Mouse (Mus musculus) forebrain, embryonic 12.5 days (tissue): ENCODE data around the gene Wdr20rt. TPM values are rescaled to one million over a fixed set of nuclear protein-coding genes. Genes with fewer than 3 reads are reported as not detected.
"Not testable (repeated sequence)": the region's sequence is repeated elsewhere in the genome, so short reads cannot be mapped to it uniquely, and the experiment has no call there.

Experiments used
- ATAC-seq: fragments of 200-750 bp; cut with Nextera tagmentation; 2 replicates; pipeline ENCODE4 v1.8.0; 2017; ENCODE audit warnings: moderate TSS enrichment; ENCODE audit not compliant: low FRiP score
- H3K27ac ChIP-seq: fragments of 300-500 bp; sonication (generic); 2 replicates; pipeline ENCODE4 v1.5.1; 2016; ENCODE audit warnings: mild to moderate bottlenecking
- H3K27me3 ChIP-seq: fragments of 300-500 bp; sonication (generic); 2 replicates; pipeline ENCODE4 v1.6.1; 2016; ENCODE audit warnings: mild to moderate bottlenecking
- H3K36me3 ChIP-seq: fragments of 300-500 bp; sonication (generic); replicated peaks from 2 replicates; pipeline ENCODE4 v1.6.1; 2016; ENCODE audit warnings: mild to moderate bottlenecking
- H3K4me1 ChIP-seq: fragments of 300-500 bp; sonication (generic); 2 replicates; pipeline ENCODE4 v1.6.1; 2016
- H3K4me2 ChIP-seq: fragments of 300-500 bp; sonication (generic); 2 replicates; pipeline ENCODE4 v1.6.1; 2016; ENCODE audit warnings: mild to moderate bottlenecking, moderate library complexity
- H3K4me3 ChIP-seq: fragments of 300-500 bp; sonication (generic); replicated peaks from 2 replicates; pipeline ENCODE4 v1.5.1; 2016; ENCODE audit warnings: mild to moderate bottlenecking
- H3K9ac ChIP-seq: fragments of 300-500 bp; sonication (generic); 2 replicates; pipeline ENCODE4 v1.6.1; 2016; ENCODE audit warnings: mild to moderate bottlenecking
- H3K9me3 ChIP-seq: fragments of 300-500 bp; sonication (generic); 2 replicates; pipeline ENCODE4 v1.6.1; 2016
- WGBS: fragments of 180-500 bp; shearing (Covaris S2); methylation state at CpG from one replicate; pipeline ENCODE4 v1.1.7; 2016; 5-methylcytosine and 5-hydroxymethylcytosine counted together
- polyA plus RNA-seq: library from polyadenylated mRNA; unstranded; fragments of >200 nt; fragmentation: Nextera tagmentation; extraction: Ambion mirVana; gene quantifications from 2 replicates; pipeline ENCODE4 v1.2.1, GENCODE M21; 2016

Wdr20rt gene
- polyA plus RNA-seq: not detected in 2 replicates

DNA sequence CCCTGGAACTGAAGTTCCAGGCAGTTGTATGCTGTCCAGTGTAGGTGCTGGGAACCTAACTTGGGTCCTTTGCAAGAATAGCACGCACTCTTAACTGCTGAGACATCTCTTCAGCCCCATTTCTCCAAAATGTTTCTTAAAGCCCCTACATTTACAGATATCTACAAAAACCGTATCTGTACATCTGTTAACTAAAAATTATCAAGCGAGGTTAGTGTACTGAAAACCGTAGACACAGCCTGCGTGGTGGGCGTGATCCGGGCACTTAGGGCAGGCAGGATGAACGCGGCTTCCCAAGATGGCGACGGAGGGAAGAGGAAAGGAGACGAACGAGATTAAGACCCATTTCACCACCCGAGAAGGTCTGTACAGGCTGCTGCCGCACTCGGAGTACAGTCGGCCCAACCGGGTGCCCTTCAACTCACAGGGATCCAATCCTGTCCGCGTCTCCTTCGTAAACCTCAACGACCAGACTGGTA, at the start of gene Wdr20rt:
Wdr20rt (plus strand) TSS at position 51 of the 479 bp plus-strand sequence.
- ATAC-seq: no peak
- H3K27me3 ChIP-seq: no peaks in the 10 kb centered on the region
- H3K9ac ChIP-seq: no peak within 1 kb of the TSS
- H3K36me3 ChIP-seq: no peaks in the 10 kb centered on the region
- no peak within 1 kb of the TSS for H3K27ac ChIP-seq
- H3K4me3 ChIP-seq: no peak within 1 kb of the TSS
- H3K4me2 ChIP-seq: no peak within 1 kb of the TSS
- H3K9me3 ChIP-seq: no peaks in the 10 kb centered on the region; the same call in 1 of the 2 replicates
- no peaks in the 10 kb centered on the region for H3K4me1 ChIP-seq
- WGBS: 94% methylated on average over 22 of the region's 22 CpGs

GRCm38 (mm10) chr12:65187365-65187764, 38.0 kb upstream of the Wdr20rt start:
- Histone ChIP-seq H3K4me3 (no peak overlapping the region), H3K36me3 (no peaks in the 10 kb centered on the region), H3K27ac (no peak overlapping the region), H3K4me1 (no peaks in the 10 kb centered on the region), H3K27me3 (no peaks in the 10 kb centered on the region), H3K4me2 (no peak overlapping the region), H3K9ac (no peak overlapping the region), H3K9me3 (no peaks in the 10 kb centered on the region)
- WGBS: 59% methylated on average over 3 of the region's 3 CpGs
- no peak for ATAC-seq

DNA sequence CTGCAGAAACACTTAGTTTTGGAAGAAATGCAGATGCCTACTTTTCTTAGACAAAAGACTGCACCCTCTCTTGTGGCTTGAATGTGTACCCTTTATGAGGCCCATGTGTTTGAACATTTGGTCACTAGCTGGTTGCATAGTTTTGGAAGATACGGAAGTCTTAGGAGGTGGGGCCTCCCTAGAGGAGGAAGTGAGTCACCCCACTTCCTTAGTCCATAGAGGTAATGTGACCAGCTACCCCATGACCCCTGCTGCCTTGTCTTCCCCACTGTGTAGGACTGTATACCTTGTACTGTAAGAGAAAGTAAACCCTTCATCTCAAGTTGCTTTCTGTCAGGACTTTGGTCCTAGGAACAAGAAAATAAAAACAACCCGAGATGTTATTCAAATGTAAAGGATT, 36.1 kb upstream of the Wdr20rt start:
- Histone ChIP-seq H3K9ac (no peak overlapping the region), H3K36me3 (no peaks in the 10 kb centered on the region), H3K27ac (no peak overlapping the region), H3K9me3 (no peaks in the 10 kb centered on the region), H3K4me1 (no peaks in the 10 kb centered on the region), H3K27me3 (no peaks in the 10 kb centered on the region), H3K4me3 (no peak overlapping the region), H3K4me2 (no peak overlapping the region)
- ATAC-seq: no peak
- 77% methylated on average over 2 of the region's 2 CpGs for WGBS

- H3K27me3 ChIP-seq: no peaks in the 10 kb centered on the region
- WGBS: 79% methylated on average over 5 of the region's 5 CpGs
Observed at GRCm38 (mm10) chr12:65194003-65194530, 31.2 kb upstream of the Wdr20rt start.

DNA sequence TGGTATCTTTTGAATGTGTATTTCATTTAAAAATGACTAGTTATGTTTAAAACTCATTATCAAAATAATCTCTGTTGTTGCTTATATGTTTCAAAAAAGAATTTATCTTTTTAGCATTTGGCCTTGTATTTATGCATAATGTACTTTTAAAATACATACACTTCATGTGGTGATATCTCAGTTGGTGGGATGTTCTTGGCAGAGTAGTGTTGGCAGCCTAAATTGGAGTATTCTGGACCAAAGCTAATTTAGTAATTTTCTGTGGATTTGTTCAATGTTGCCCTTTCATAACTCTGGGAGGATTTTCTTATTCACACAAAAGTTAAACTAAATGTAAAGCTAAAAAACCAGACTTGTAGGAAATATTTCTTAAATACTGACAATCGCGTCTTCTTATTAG, 23.5 kb upstream of the Wdr20rt start:
- Histone ChIP-seq H3K27ac (no peak overlapping the region), H3K4me2 (no peak overlapping the region), H3K4me1 (no peaks in the 10 kb centered on the region), H3K9me3 (no peaks in the 10 kb centered on the region), H3K4me3 (no peak overlapping the region), H3K36me3 (no peaks in the 10 kb centered on the region), H3K9ac (no peak overlapping the region), H3K27me3 (no peaks in the 10 kb centered on the region)
- no peak for ATAC-seq
- WGBS: 98% methylated on average over 2 of the region's 2 CpGs

More at GRCm38 (mm10) chr12:65194003-65194530, 31.2 kb upstream of the Wdr20rt start:
- Histone ChIP-seq H3K9ac (no peak overlapping the region), H3K4me1 (no peaks in the 10 kb centered on the region), H3K27ac (no peak overlapping the region), H3K36me3 (no peaks in the 10 kb centered on the region), H3K4me3 (no peak overlapping the region), H3K4me2 (no peak overlapping the region), H3K9me3 (no peaks in the 10 kb centered on the region)
- ATAC-seq: no peak

DNA sequence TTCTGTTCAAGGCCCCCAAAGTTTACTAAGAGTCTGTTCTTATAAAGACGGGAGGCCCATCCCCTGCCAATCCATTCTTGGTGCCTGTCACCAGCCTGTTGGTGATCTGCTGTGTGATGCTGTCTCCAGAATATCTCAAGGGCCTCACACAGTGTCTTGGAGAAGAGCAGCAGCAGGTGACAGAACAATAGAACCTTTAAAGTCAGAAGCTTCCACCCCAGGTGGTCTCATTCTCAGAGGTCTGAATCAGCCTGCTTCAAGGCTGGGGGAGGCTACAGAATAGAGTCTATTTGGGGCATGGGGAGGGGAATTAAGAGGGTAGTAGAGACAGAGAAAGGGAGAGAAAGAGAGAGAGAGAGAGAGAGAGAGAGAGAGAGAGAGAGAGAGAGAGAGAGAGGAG, 18.9 kb upstream of the Wdr20rt start:
- no peaks in the 10 kb centered on the region for H3K4me1 ChIP-seq
- H3K4me2 ChIP-seq: no peak overlapping the region
- 33% methylated on average over 1 of the region's 1 CpGs for WGBS
- no peaks in the 10 kb centered on the region for H3K9me3 ChIP-seq
- H3K4me3 ChIP-seq: no peak overlapping the region
- H3K27ac ChIP-seq: no peak overlapping the region
- no peaks in the 10 kb centered on the region for H3K27me3 ChIP-seq
- no peak overlapping the region for H3K9ac ChIP-seq
- no peaks in the 10 kb centered on the region for H3K36me3 ChIP-seq
- ATAC-seq: no peak

- ATAC-seq: peak; percentile 85; the same call in 1 of the 2 replicates
- H3K4me3 ChIP-seq: no peak overlapping the region
- H3K27me3 ChIP-seq: no peaks in the 10 kb centered on the region
- WGBS: 40% methylated on average over 6 of the region's 6 CpGs
- no peak overlapping the region for H3K4me2 ChIP-seq
- H3K9me3 ChIP-seq: no peaks in the 10 kb centered on the region
- H3K9ac ChIP-seq: no peak overlapping the region
- no peaks in the 10 kb centered on the region for H3K36me3 ChIP-seq
- H3K4me1 ChIP-seq: peaks cover 7% of the 10 kb centered on the region; the same call in 1 of the 2 replicates
- H3K27ac ChIP-seq: peak overlapping the region; percentile 60
Observed at GRCm38 (mm10) chr12:65216404-65216840, 8.9 kb upstream of the Wdr20rt start.

DNA sequence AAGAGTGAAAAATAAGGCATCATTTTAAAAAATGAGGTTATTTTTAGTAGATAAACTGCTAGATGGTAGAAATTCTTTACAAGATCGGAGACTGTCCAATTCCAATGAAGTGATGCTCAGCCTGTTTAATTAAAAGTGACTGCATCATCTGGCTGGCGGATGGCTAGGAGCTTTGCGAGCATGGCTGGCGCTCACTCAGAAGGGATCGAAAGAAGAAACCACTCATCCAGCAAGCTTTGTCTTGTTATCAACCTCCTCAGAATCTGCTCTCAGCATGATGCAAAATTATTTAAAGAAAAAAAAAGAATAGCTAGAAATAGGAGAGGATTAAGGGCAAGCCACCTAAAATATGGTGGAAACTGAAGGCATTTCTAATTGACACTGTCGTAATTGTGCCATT, 3.3 kb downstream of the Wdr20rt start:
- 76% methylated on average over 6 of the region's 6 CpGs for WGBS
- Histone ChIP-seq H3K27me3 (no peaks in the 10 kb centered on the region), H3K4me1 (no peaks in the 10 kb centered on the region), H3K9ac (no peak overlapping the region), H3K4me3 (no peak overlapping the region), H3K36me3 (no peaks in the 10 kb centered on the region), H3K27ac (no peak overlapping the region), H3K9me3 (no peaks in the 10 kb centered on the region; the same call in 1 of the 2 replicates), H3K4me2 (no peak overlapping the region)
- no peak for ATAC-seq

DNA sequence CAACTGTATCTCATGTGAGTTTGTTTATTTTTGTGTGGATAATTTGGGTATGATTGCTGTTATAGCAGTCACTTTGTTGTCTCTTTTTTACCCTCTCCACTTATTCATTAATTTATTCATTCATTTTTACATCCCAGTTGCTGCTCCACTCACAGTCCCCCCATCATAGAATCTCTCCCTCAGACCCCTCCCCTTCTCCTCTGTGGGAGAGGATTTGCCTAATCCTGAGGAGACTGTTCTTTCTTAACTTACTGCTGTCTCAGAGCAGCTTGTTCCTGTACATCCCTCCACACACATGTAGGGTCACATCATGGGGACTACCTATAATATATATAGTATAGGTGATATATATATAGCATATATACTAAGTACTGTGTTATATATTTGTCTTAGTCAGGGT, 3.7 kb downstream of the Wdr20rt start:
- no peaks in the 10 kb centered on the region for H3K36me3 ChIP-seq
- no peak for ATAC-seq
- H3K4me1 ChIP-seq: no peaks in the 10 kb centered on the region
- H3K4me3 ChIP-seq: no peak overlapping the region
- no peaks in the 10 kb centered on the region; the same call in 1 of the 2 replicates for H3K9me3 ChIP-seq
- no peak overlapping the region for H3K9ac ChIP-seq
- no peaks in the 10 kb centered on the region for H3K27me3 ChIP-seq
- no peak overlapping the region for H3K27ac ChIP-seq
- no peak overlapping the region for H3K4me2 ChIP-seq

DNA sequence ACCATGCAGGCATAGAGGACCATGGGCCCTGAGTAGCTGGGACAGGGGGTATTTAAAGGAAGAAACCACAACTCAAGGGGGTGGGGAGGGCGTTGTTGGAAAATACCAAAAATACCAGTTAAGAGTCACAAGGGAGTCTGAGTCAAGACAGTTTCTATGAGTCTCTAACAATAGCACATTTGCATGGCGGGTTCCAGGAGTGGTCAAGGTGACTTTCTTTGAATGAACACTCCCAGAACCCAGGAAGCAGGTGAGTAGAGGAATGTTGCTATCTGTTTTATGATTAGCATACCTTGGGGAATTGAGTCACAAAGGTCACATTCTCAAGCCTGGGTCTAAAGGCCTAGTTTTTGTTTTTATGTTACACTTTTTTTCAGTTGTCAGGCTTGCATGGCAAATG, 7.5 kb downstream of the Wdr20rt start:
- H3K36me3 ChIP-seq, H3K4me3 ChIP-seq, H3K4me2 ChIP-seq, H3K4me1 ChIP-seq, H3K27me3 ChIP-seq, ATAC-seq, H3K9me3 ChIP-seq, H3K27ac ChIP-seq, H3K9ac ChIP-seq: not testable (repeated sequence)
- 80% methylated on average over 2 of the region's 2 CpGs for WGBS

GRCm38 (mm10) chr12:65250116-65250738, 24.9 kb downstream of the Wdr20rt start:
- no peak for ATAC-seq
- no peaks in the 10 kb centered on the region for H3K27me3 ChIP-seq

DNA sequence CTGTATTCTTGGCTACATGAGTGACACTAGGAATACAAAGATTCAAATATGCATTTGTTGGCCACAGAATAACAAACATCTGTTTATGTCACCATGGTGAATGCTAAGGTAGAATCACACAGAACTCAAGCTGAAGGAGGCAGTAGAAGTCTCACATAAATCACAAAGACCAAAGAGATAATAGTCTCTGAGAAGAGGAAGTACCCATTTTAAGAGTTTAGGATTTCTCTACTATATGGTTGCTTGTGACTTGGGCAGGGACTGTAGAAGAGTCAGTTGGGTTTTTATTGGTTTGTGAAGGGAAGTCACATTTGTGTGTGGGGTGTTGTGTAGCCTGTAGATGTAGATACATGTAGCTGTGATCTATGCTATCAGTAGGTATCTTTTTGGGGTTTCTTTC, 31.6 kb downstream of the Wdr20rt start:
- Histone ChIP-seq H3K36me3 (no peaks in the 10 kb centered on the region), H3K4me1 (no peaks in the 10 kb centered on the region), H3K27me3 (no peaks in the 10 kb centered on the region), H3K4me3 (no peak overlapping the region), H3K4me2 (no peak overlapping the region), H3K9ac (no peak overlapping the region), H3K27ac (no peak overlapping the region), H3K9me3 (no peaks in the 10 kb centered on the region)
- no peak for ATAC-seq

More at GRCm38 (mm10) chr12:65250116-65250738, 24.9 kb downstream of the Wdr20rt start:
- Histone ChIP-seq H3K36me3 (no peaks in the 10 kb centered on the region), H3K27ac (no peak overlapping the region), H3K9ac (no peak overlapping the region), H3K4me2 (no peak overlapping the region), H3K9me3 (no peaks in the 10 kb centered on the region), H3K4me1 (no peaks in the 10 kb centered on the region), H3K4me3 (no peak overlapping the region)
- 92% methylated on average over 10 of the region's 10 CpGs for WGBS
